Mouse (Mus musculus) neural tube, embryonic 11.5 days (tissue): ENCODE data around the gene Atmin. TPM values are rescaled to one million over a fixed set of nuclear protein-coding genes. Genes with fewer than 3 reads are reported as not detected.
A peak's percentile ranks its signal among the peaks of the same experiment; 100 is the strongest.

Experiments used
- ATAC-seq: fragments of 200-750 bp; cut with Nextera tagmentation; 2 replicates; pipeline ENCODE4 v1.8.0; 2017; ENCODE audit warnings: moderate number of reproducible peaks, mild to moderate bottlenecking, moderate TSS enrichment, moderate library complexity; ENCODE audit not compliant: insufficient read depth, low FRiP score, low TSS enrichment
- DNase-seq: peaks from one replicate; pipeline ENCODE4 v3.0.0-alpha.2; 2015; ENCODE audit warnings: low spot score
- H3K27ac ChIP-seq: fragments of 300-500 bp; sonication (generic); 2 replicates; pipeline ENCODE4 v1.5.1; 2014; ENCODE audit warnings: low read depth, mild to moderate bottlenecking, low read length
- H3K27me3 ChIP-seq: fragments of 300-500 bp; sonication (generic); 2 replicates; pipeline ENCODE4 v1.6.1; 2014; ENCODE audit warnings: mild to moderate bottlenecking, low read length, mixed read lengths; ENCODE audit not compliant: control insufficient read depth, insufficient read depth
- H3K36me3 ChIP-seq: fragments of 300-500 bp; sonication (generic); 2 replicates; pipeline ENCODE4 v1.6.1; 2014; ENCODE audit warnings: mild to moderate bottlenecking, low read length, moderate library complexity, mixed read lengths; ENCODE audit not compliant: control insufficient read depth, insufficient read depth
- H3K4me1 ChIP-seq: fragments of 300-500 bp; sonication (generic); 2 replicates; pipeline ENCODE4 v1.6.1; 2014; ENCODE audit warnings: low read length, mixed read lengths; ENCODE audit not compliant: control insufficient read depth, insufficient read depth
- H3K4me2 ChIP-seq: fragments of 300-500 bp; sonication (generic); 2 replicates; pipeline ENCODE4 v1.6.1; 2014; ENCODE audit warnings: low read depth, mild to moderate bottlenecking, moderate library complexity
- H3K4me3 ChIP-seq: fragments of 300-500 bp; sonication (generic); 2 replicates; pipeline ENCODE4 v1.5.1; 2014; ENCODE audit warnings: low read depth, low read length
- H3K9ac ChIP-seq: fragments of 300-500 bp; sonication (generic); 2 replicates; pipeline ENCODE4 v1.6.1; 2014; ENCODE audit warnings: mild to moderate bottlenecking, low read length
- H3K9me3 ChIP-seq: fragments of 300-500 bp; sonication (generic); 2 replicates; pipeline ENCODE4 v1.6.1; 2016; ENCODE audit warnings: low read length; ENCODE audit not compliant: control insufficient read depth
- WGBS: fragments of 180-500 bp; shearing (Covaris S2); extraction: QIAGEN DNeasy Blood & Tissue Kit; methylation state at CpG from one replicate; pipeline ENCODE4 v1.1.7; 2014; 5-methylcytosine and 5-hydroxymethylcytosine counted together
- polyA plus RNA-seq: library from polyadenylated mRNA; unstranded; fragments of >200 nt; fragmentation: Nextera tagmentation; extraction: Ambion mirVana; gene quantifications from 2 replicates; pipeline ENCODE4 v1.2.1, GENCODE M21; 2014

The Atmin gene
- polyA plus RNA-seq, 1 experiment from 2014 or later: 20.6 TPM

GRCm38 (mm10) chr8:116944385-116944696 is 1.1 kb downstream of the Atmin start:
- 11% methylated on average over 4 of the region's 4 CpGs for WGBS
- ATAC-seq (no peak), DNase-seq (no peak)
- Histone ChIP-seq H3K27me3 (no peaks in the 10 kb centered on the region), H3K27ac (no peak overlapping the region), H3K9ac (peak overlapping the region; percentile 84), H3K36me3 (no peaks in the 10 kb centered on the region), H3K4me1 (peaks cover 9% of the 10 kb centered on the region), H3K9me3 (no peaks in the 10 kb centered on the region), H3K4me2 (peak overlapping the region; percentile 98), H3K4me3 (peak overlapping the region; percentile 97)

GRCm38 (mm10) chr8:116945169-116945910 is 2.1 kb downstream of the Atmin start:
- ATAC-seq: no peak
- no peak overlapping the region for H3K9ac ChIP-seq
- WGBS: 88% methylated on average over 9 of the region's 9 CpGs

GRCm38 (mm10) chr8:116946268-116946838 is 3.2 kb downstream of the Atmin start:
- no peaks in the 10 kb centered on the region for H3K36me3 ChIP-seq
- ATAC-seq (no peak), DNase-seq (no peak)
- no peak overlapping the region for H3K9ac ChIP-seq
- no peak overlapping the region for H3K4me2 ChIP-seq
- H3K4me3 ChIP-seq: no peak overlapping the region
- H3K9me3 ChIP-seq: no peaks in the 10 kb centered on the region
- H3K27me3 ChIP-seq: no peaks in the 10 kb centered on the region
- WGBS: 85% methylated on average over 21 of the region's 21 CpGs
- no peak overlapping the region for H3K27ac ChIP-seq
- H3K4me1 ChIP-seq: peaks cover 9% of the 10 kb centered on the region

More at GRCm38 (mm10) chr8:116945169-116945910, 2.1 kb downstream of the Atmin start:
- H3K4me1 ChIP-seq: peaks cover 9% of the 10 kb centered on the region
- H3K36me3 ChIP-seq: no peaks in the 10 kb centered on the region
- no peak for DNase-seq
- no peaks in the 10 kb centered on the region for H3K9me3 ChIP-seq
- no peaks in the 10 kb centered on the region for H3K27me3 ChIP-seq
- no peak overlapping the region for H3K4me3 ChIP-seq
- H3K27ac ChIP-seq: no peak overlapping the region
- no peak overlapping the region for H3K4me2 ChIP-seq

- Histone ChIP-seq H3K9ac (no peak overlapping the region), H3K4me1 (peaks cover 9% of the 10 kb centered on the region), H3K4me3 (no peak overlapping the region), H3K27ac (no peak overlapping the region), H3K36me3 (no peaks in the 10 kb centered on the region), H3K27me3 (no peaks in the 10 kb centered on the region), H3K4me2 (no peak overlapping the region), H3K9me3 (no peaks in the 10 kb centered on the region)
- WGBS: 87% methylated on average over 6 of the region's 6 CpGs
- no peak for ATAC-seq
- DNase-seq: no peak
These were observed 3.7 kb downstream of the Atmin start for GRCm38 (mm10) chr8:116946851-116947250.

GRCm38 (mm10) chr8:116947589-116947988 is 4.4 kb downstream of the Atmin start:
- DNase-seq: no peak

GRCm38 (mm10) chr8:116951369-116951768 is 8.2 kb downstream of the Atmin start:
- H3K4me2 ChIP-seq: no peak overlapping the region
- H3K4me1 ChIP-seq: no peaks in the 10 kb centered on the region
- ATAC-seq (no peak), DNase-seq (no peak)
- 87% methylated on average over 5 of the region's 5 CpGs for WGBS
- no peak overlapping the region for H3K9ac ChIP-seq
- H3K27me3 ChIP-seq: no peaks in the 10 kb centered on the region
- no peak overlapping the region for H3K27ac ChIP-seq
- peaks cover 2% of the 10 kb centered on the region for H3K36me3 ChIP-seq
- H3K9me3 ChIP-seq: no peaks in the 10 kb centered on the region
- no peak overlapping the region for H3K4me3 ChIP-seq

More at GRCm38 (mm10) chr8:116947589-116947988, 4.4 kb downstream of the Atmin start:
- H3K4me3 ChIP-seq: no peak overlapping the region
- H3K27ac ChIP-seq: no peak overlapping the region
- no peaks in the 10 kb centered on the region for H3K27me3 ChIP-seq
- WGBS: 83% methylated on average over 7 of the region's 7 CpGs
- no peaks in the 10 kb centered on the region for H3K9me3 ChIP-seq
- no peak for ATAC-seq
- H3K36me3 ChIP-seq: no peaks in the 10 kb centered on the region
- H3K9ac ChIP-seq: no peak overlapping the region
- H3K4me1 ChIP-seq: peaks cover 9% of the 10 kb centered on the region
- no peak overlapping the region for H3K4me2 ChIP-seq

- DNase-seq: no peak
- Histone ChIP-seq H3K9ac (no peak overlapping the region), H3K27me3 (no peaks in the 10 kb centered on the region), H3K4me2 (no peak overlapping the region), H3K27ac (no peak overlapping the region), H3K4me3 (no peak overlapping the region), H3K4me1 (no peaks in the 10 kb centered on the region), H3K9me3 (no peaks in the 10 kb centered on the region), H3K36me3 (peaks cover 5% of the 10 kb centered on the region)
- 92% methylated on average over 2 of the region's 2 CpGs for WGBS
- ATAC-seq: no peak
These were observed 8.6 kb downstream of the Atmin start for GRCm38 (mm10) chr8:116951778-116952177.

GRCm38 (mm10) chr8:116952428-116952827 is 9.2 kb downstream of the Atmin start:
- ATAC-seq (no peak), DNase-seq (no peak)
- H3K27me3 ChIP-seq: no peaks in the 10 kb centered on the region
- H3K9ac ChIP-seq: no peak overlapping the region
- no peaks in the 10 kb centered on the region for H3K4me1 ChIP-seq
- 94% methylated on average over 8 of the region's 8 CpGs for WGBS
- no peak overlapping the region for H3K4me2 ChIP-seq
- no peaks in the 10 kb centered on the region for H3K9me3 ChIP-seq
- peaks cover 7% of the 10 kb centered on the region for H3K36me3 ChIP-seq
- H3K4me3 ChIP-seq: no peak overlapping the region
- no peak overlapping the region for H3K27ac ChIP-seq

- DNase-seq: no peak
- H3K4me1 ChIP-seq: no peaks in the 10 kb centered on the region
- no peak overlapping the region for H3K9ac ChIP-seq
- no peak overlapping the region for H3K27ac ChIP-seq
- ATAC-seq: no peak
- WGBS: 93% methylated on average over 9 of the region's 9 CpGs
- H3K4me3 ChIP-seq: no peak overlapping the region
- no peaks in the 10 kb centered on the region for H3K9me3 ChIP-seq
- H3K27me3 ChIP-seq: no peaks in the 10 kb centered on the region
- peaks cover 7% of the 10 kb centered on the region for H3K36me3 ChIP-seq
- H3K4me2 ChIP-seq: no peak overlapping the region
These were observed 11.2 kb downstream of the Atmin start for GRCm38 (mm10) chr8:116954415-116954814.
